8 mouse cellular contexts compared by ENCODE assay signal in the genomic region with DNA sequence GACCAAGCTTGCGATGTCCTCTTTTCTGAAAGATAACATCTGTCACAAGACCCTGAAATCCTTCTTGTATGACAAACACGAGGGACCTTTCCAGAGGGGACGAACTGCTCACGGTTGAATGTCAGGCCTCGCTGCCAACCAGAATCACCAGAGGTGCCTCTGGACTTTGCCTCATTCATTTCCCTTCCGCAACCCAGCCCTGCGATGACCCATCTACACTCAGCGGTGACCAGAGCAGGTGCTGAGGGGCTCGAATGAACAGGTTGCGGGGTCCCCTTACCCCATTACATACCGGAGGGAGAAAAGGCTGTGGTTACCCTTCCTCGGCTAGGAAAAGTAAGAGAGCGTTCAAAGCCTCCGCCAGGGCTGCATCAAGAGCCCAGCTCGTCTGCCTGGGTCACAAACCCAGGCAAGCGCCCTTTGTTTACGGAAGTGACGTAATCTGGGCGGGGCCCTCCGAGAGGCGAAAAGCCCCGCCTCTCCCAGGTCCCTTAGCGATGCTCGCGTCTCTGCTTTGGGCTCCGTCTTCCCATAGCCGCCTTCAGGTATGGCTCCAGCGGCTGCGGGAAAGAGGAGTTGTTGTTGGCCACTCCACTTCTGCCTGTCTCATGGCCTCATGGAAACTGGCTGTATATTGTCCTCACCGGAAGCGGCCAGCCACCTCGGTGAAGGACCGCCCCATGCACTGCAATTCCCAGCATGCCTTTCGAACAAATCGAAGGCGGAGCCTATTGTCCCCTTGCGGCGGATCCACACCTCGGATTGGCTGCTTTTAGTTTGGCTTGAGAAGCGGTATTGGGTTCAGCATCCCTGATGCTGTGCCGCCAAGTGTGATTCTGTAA. TPM values are rescaled to one million over a fixed set of nuclear protein-coding genes. Genes with fewer than 3 reads are reported as not detected.
DNase-seq lines count a peak whose midpoint lies in the region; ATAC-seq and TF ChIP-seq lines count a peak whose summit lies in the region.

A gene (minus strand): TSS at position 439 of the 842 bp plus-strand sequence.

- peak; percentile 97 for ATAC-seq in heart, embryonic 11.5 days (replicated peaks; ENCODE audit: insufficient number of reproducible peaks, low FRiP score, low TSS enrichment)
- ATAC-seq in kidney, embryonic 16.5 days (ENCODE audit: low FRiP score, low TSS enrichment): peak; percentile 99

- H3K79me3 ChIP-seq in C2C12 (ENCODE audit: low read depth): peaks cover 2% of the 10 kb centered on the region

- H3K9me3 ChIP-seq in erythroblast, embryonic 14.5 days (ENCODE audit: control insufficient read depth, low read length): no peaks in the 10 kb centered on the region
- no peaks in the 10 kb centered on the region for H3K9me3 ChIP-seq in heart, embryonic 11.5 days (replicated peaks; ENCODE audit: control insufficient read depth, low read length)
- no peaks in the 10 kb centered on the region for H3K9me3 ChIP-seq in kidney, embryonic 16.5 days (ENCODE audit: low read length)

- no peak within 1 kb of the TSS; the same call in 1 of the 2 replicates for H3K27ac ChIP-seq in heart, embryonic 11.5 days (ENCODE audit: low read depth, low read length)
- peak within 1 kb of the TSS; percentile 79 for H3K27ac ChIP-seq in kidney, embryonic 16.5 days (ENCODE audit: low read length)
- peak within 1 kb of the TSS; percentile 86 for H3K27ac ChIP-seq in liver, adult 2 months (replicated peaks; ENCODE audit: insufficient read depth, low read depth, low read length)

- H3K27me3 ChIP-seq in C2C12 (ENCODE audit: control insufficient read depth, insufficient read depth, insufficient read length) (no peaks in the 10 kb centered on the region), myocyte (ENCODE audit: control insufficient read depth, insufficient read depth, insufficient read length) (no peaks in the 10 kb centered on the region)
- no peaks in the 10 kb centered on the region for H3K27me3 ChIP-seq in erythroblast, embryonic 14.5 days (ENCODE audit: control insufficient read depth)
- no peaks in the 10 kb centered on the region for H3K27me3 ChIP-seq in heart, embryonic 11.5 days (ENCODE audit: control insufficient read depth, insufficient read depth, low read length)
- no peaks in the 10 kb centered on the region for H3K27me3 ChIP-seq in kidney, embryonic 16.5 days (ENCODE audit: insufficient read depth, low read length)
- no peaks in the 10 kb centered on the region for H3K27me3 ChIP-seq in liver, adult 2 months (ENCODE audit: control insufficient read depth, insufficient read depth, low read length)
- H3K27me3 ChIP-seq in splenic B cell, adult 2 months (ENCODE audit: control insufficient read depth, insufficient read depth, low read length, poor library complexity, severe bottlenecking): no peaks in the 10 kb centered on the region

- H3K4me1 ChIP-seq in erythroblast, embryonic 14.5 days (ENCODE audit: control insufficient read depth): peaks cover 23% of the 10 kb centered on the region
- H3K4me1 ChIP-seq in heart, embryonic 11.5 days (ENCODE audit: control insufficient read depth, insufficient read depth, low read length): peaks cover 3% of the 10 kb centered on the region; the same call in 1 of the 2 replicates
- peaks cover 6% of the 10 kb centered on the region for H3K4me1 ChIP-seq in kidney, embryonic 16.5 days (ENCODE audit: insufficient read depth, low read length)
- peaks cover 3% of the 10 kb centered on the region; the same call in 1 of the 2 replicates for H3K4me1 ChIP-seq in liver, adult 2 months (ENCODE audit: control insufficient read depth, insufficient read depth, low read length)

- H3K4me3 ChIP-seq in C2C12 (ENCODE audit: insufficient read depth, poor library complexity, severe bottlenecking) (peak within 1 kb of the TSS; percentile 61), myocyte (peak within 1 kb of the TSS; percentile 76)
- peak within 1 kb of the TSS; percentile 90 for H3K4me3 ChIP-seq in erythroblast, embryonic 14.5 days (replicated peaks)
- H3K4me3 ChIP-seq in heart, embryonic 11.5 days (ENCODE audit: low read depth, low read length): peak within 1 kb of the TSS; percentile 88
- peak within 1 kb of the TSS; percentile 89 for H3K4me3 ChIP-seq in kidney, embryonic 16.5 days (ENCODE audit: low read length)
- H3K4me3 ChIP-seq in liver, adult 2 months (ENCODE audit: insufficient read depth, low read depth, low read length): peak within 1 kb of the TSS; percentile 84

- peak within 1 kb of the TSS; percentile 76 for H3K9ac ChIP-seq in heart, embryonic 11.5 days (ENCODE audit: low read depth, low read length)
- H3K9ac ChIP-seq in kidney, embryonic 16.5 days (replicated peaks; ENCODE audit: low read length): peak within 1 kb of the TSS; percentile 74
- H3K9ac ChIP-seq in liver, adult 2 months (ENCODE audit: low read depth, low read length): peak within 1 kb of the TSS; percentile 70

- H3ac ChIP-seq in C2C12 (ENCODE audit: control insufficient read depth, insufficient read length, low read depth) (peak within 1 kb of the TSS; percentile 87), myocyte (ENCODE audit: control insufficient read depth, insufficient read length) (peak within 1 kb of the TSS; percentile 14)

- H3K79me2 ChIP-seq in C2C12 (ENCODE audit: control insufficient read depth, insufficient read depth) (no peaks in the 10 kb centered on the region), myocyte (ENCODE audit: control insufficient read depth, insufficient read depth) (no peaks in the 10 kb centered on the region)
- no peaks in the 10 kb centered on the region for H3K79me2 ChIP-seq in liver, adult 2 months (ENCODE audit: control insufficient read depth, insufficient read depth, low read length)

- peak; percentile 57; the same call in 1 of the 2 replicates for TF ChIP-seq POLR2A in brain, embryonic 14.5 days (IDR thresholded peaks at IDR 0.05; ENCODE audit: borderline replicate concordance, extremely low read depth, insufficient read depth, insufficient read length, poor library complexity, severe bottlenecking)
- TF ChIP-seq POLR2A in liver, adult 2 months (IDR thresholded peaks at IDR 0.05; ENCODE audit: extremely low read depth, insufficient read depth, low read length): peak; percentile 86
- peak; percentile 60 for TF ChIP-seq POLR2A in myocyte (IDR thresholded peaks at IDR 0.05; ENCODE audit: insufficient read length, low read depth)

- H3K36me3 ChIP-seq in C2C12 (ENCODE audit: control insufficient read depth, insufficient read depth): no peaks in the 10 kb centered on the region
- no peaks in the 10 kb centered on the region for H3K36me3 ChIP-seq in erythroblast, embryonic 14.5 days (ENCODE audit: control insufficient read depth)
- H3K36me3 ChIP-seq in heart, embryonic 11.5 days (ENCODE audit: control insufficient read depth, insufficient read depth, low read length): no peaks in the 10 kb centered on the region
- no peaks in the 10 kb centered on the region for H3K36me3 ChIP-seq in kidney, embryonic 16.5 days (ENCODE audit: insufficient read depth, low read length)
- no peaks in the 10 kb centered on the region for H3K36me3 ChIP-seq in liver, adult 2 months (ENCODE audit: control insufficient read depth, insufficient read depth, low read length)
- no peaks in the 10 kb centered on the region for H3K36me3 ChIP-seq in myocyte (ENCODE audit: control insufficient read depth, insufficient read depth)
- H3K36me3 ChIP-seq in splenic B cell, adult 2 months (ENCODE audit: control insufficient read depth, insufficient read depth, low read length, poor library complexity, severe bottlenecking): no peaks in the 10 kb centered on the region

- DNase-seq in brain, embryonic 14.5 days (ENCODE audit: low read depth): peak; percentile 99
- peak; percentile 91 for DNase-seq in liver, adult 2 months (ENCODE audit: extremely low read depth, low read depth, low spot score)
- peak; percentile 96 for DNase-seq in splenic B cell, adult 2 months (ENCODE audit: low read depth, low spot score)

- WGBS in heart, embryonic 11.5 days (ENCODE audit: insufficient replicate concordance): 2% methylated on average over 41 of the region's 41 CpGs
- WGBS in kidney, embryonic 16.5 days: under 1% methylated on average over 41 of the region's 41 CpGs
- 1% methylated on average over 41 of the region's 41 CpGs for WGBS in liver, adult 2 months

- no peak for TF ChIP-seq CTCF in C2C12 (IDR thresholded peaks at IDR 0.05; ENCODE audit: control insufficient read depth, insufficient read depth, insufficient read length)
- no peak for TF ChIP-seq CTCF in brain, embryonic 14.5 days (IDR thresholded peaks at IDR 0.05; ENCODE audit: borderline replicate concordance, extremely low read depth, insufficient read depth, insufficient read length)
- TF ChIP-seq CTCF in liver, adult 2 months (IDR thresholded peaks at IDR 0.05; ENCODE audit: low read depth, low read length): no peak

- H3K4me2 ChIP-seq in heart, embryonic 11.5 days: peak within 1 kb of the TSS; percentile 89
- H3K4me2 ChIP-seq in kidney, embryonic 16.5 days (replicated peaks; ENCODE audit: low read depth, low read length): peak within 1 kb of the TSS; percentile 77
- H3K4me2 ChIP-seq in myocyte (ENCODE audit: low read depth): peak within 1 kb of the TSS; percentile 95

TF ChIP-seq in C2C12, 6 proteins besides CTCF, POLR2A, EP300 and RAD21:
- no peak for TF ChIP-seq MAX (IDR thresholded peaks at IDR 0.05)
- TF ChIP-seq CEBPB (IDR thresholded peaks at IDR 0.05; ENCODE audit: low read depth): no peak

TF ChIP-seq in myocyte, 11 proteins besides CTCF, POLR2A, EP300 and RAD21:
- TF ChIP-seq POLR2AphosphoS2 (IDR thresholded peaks at IDR 0.05; ENCODE audit: insufficient read length, low read depth): peak; percentile 45
- TF ChIP-seq CEBPB (IDR thresholded peaks at IDR 0.05; ENCODE audit: insufficient read depth, poor library complexity, severe bottlenecking): no peak

RNA-seq across cellular contexts. Expression of the gene that starts here (rescaled TPM):
- 3.1 TPM for polyA plus RNA-seq in C2C12 (2012; fragmentation: generic; extraction: Trizol)
- polyA plus RNA-seq in brain, embryonic 14.5 days (2012; rRNA removed): 10.4 and 22.0 TPM in 2 replicates
- 0.30 and 0.39 TPM in 2 replicates for polyA plus RNA-seq in erythroblast, embryonic 14.5 days (2012)
- 8.9 and 10.0 TPM in 2 replicates for polyA plus RNA-seq in heart, embryonic 11.5 days (2014; fragmentation: Nextera tagmentation; extraction: Ambion mirVana)
- 16.2 and 16.9 TPM in 2 replicates for polyA plus RNA-seq in kidney, embryonic 16.5 days (2015; fragmentation: Nextera tagmentation; extraction: Ambion mirVana)
- 19.7 and 20.9 TPM in 2 replicates for total RNA-seq in liver, adult 2 months (2014; rRNA removed)
- 20.5 and 21.7 TPM in 2 replicates for polyA plus RNA-seq in liver, adult 2 months (2012; rRNA removed)
- polyA plus RNA-seq in myocyte (2012; fragmentation: generic; extraction: Trizol): 7.3 TPM
